In genomic region chr1:180726183-180726582, GRCm38 (mm10) we compare ENCODE assay signal across 8 mouse cellular contexts. TPM values are rescaled to one million over a fixed set of nuclear protein-coding genes. Genes with fewer than 3 reads are reported as not detected.
DNase-seq lines count a peak whose midpoint lies in the region; ATAC-seq and TF ChIP-seq lines count a peak whose summit lies in the region.

No protein-coding gene starts in this region.

- intact Hi-C loops in heart, postnatal 25 days (cut with DNase I): no loop called here

- H3K4me3 ChIP-seq in heart, embryonic 16.5 days (ENCODE audit: low read length): peak overlapping the region; percentile 86
- peak overlapping the region; percentile 98 for H3K4me3 ChIP-seq in forebrain, postnatal 0 days (ENCODE audit: low read depth, low read length)
- H3K4me3 ChIP-seq in liver, embryonic 14.5 days (ENCODE audit: insufficient read depth in 1 of 2, low read depth in 2 of 2, low read length in 2 of 2): peak overlapping the region; percentile 81 to 97
- peak overlapping the region; percentile 73 for H3K4me3 ChIP-seq in neural tube, embryonic 14.5 days (ENCODE audit: low read depth, low read length)

- H3K4me1 ChIP-seq in heart, embryonic 16.5 days (ENCODE audit: control insufficient read depth, insufficient read depth, low read length): peaks cover 31% of the 10 kb centered on the region
- peaks cover 22% of the 10 kb centered on the region; the same call in 1 of the 2 replicates for H3K4me1 ChIP-seq in forebrain, postnatal 0 days (ENCODE audit: insufficient read depth)
- H3K4me1 ChIP-seq in liver, embryonic 14.5 days (replicated peaks; ENCODE audit: control insufficient read depth in 2 of 2, insufficient read depth in 2 of 2, low read length in 1 of 2): peaks cover 40 to 44% of the 10 kb centered on the region in 2 experiments
- peaks cover 24% of the 10 kb centered on the region for H3K4me1 ChIP-seq in neural tube, embryonic 14.5 days (ENCODE audit: control insufficient read depth, insufficient read depth, low read length)

- TF ChIP-seq CTCF in forebrain, postnatal 0 days (IDR thresholded peaks at IDR 0.05; ENCODE audit: low read depth): no peak
- no peak for TF ChIP-seq CTCF in liver, embryonic 14.5 days (IDR thresholded peaks at IDR 0.05; ENCODE audit: low read depth)

- H3K4me2 ChIP-seq in heart, embryonic 16.5 days (ENCODE audit: low read depth, low read length): peak overlapping the region; percentile 91
- peak overlapping the region; percentile 82 for H3K4me2 ChIP-seq in forebrain, postnatal 0 days (ENCODE audit: low read depth)
- peak overlapping the region; percentile 98 for H3K4me2 ChIP-seq in liver, embryonic 14.5 days (ENCODE audit: low read depth)
- peak overlapping the region; percentile 76 for H3K4me2 ChIP-seq in neural tube, embryonic 14.5 days (ENCODE audit: low read depth, low read length)

- no peak for DNase-seq in heart, postnatal 25 days (ENCODE audit: low spot score)
- peak; percentile 37 for DNase-seq in adipocyte (ENCODE audit: low spot score)
- DNase-seq in forebrain, postnatal 0 days: no peak
- DNase-seq in liver, embryonic 14.5 days (ENCODE audit: low read depth in 3 of 3, low spot score in 3 of 3): peak in 1 of 3 experiments; percentile 30
- no peak for DNase-seq in B cell, adult 2 months
- no peak for DNase-seq in thymus, postnatal 14 days

- no peaks in the 10 kb centered on the region for H3K36me3 ChIP-seq in heart, embryonic 16.5 days (ENCODE audit: control insufficient read depth, insufficient read depth)
- no peaks in the 10 kb centered on the region for H3K36me3 ChIP-seq in forebrain, postnatal 0 days (ENCODE audit: insufficient read depth)
- no peaks in the 10 kb centered on the region for H3K36me3 ChIP-seq in liver, embryonic 14.5 days (replicated peaks; ENCODE audit: control insufficient read depth, insufficient read depth, low read depth)
- H3K36me3 ChIP-seq in neural tube, embryonic 14.5 days (ENCODE audit: control insufficient read depth, insufficient read depth, low read length): no peaks in the 10 kb centered on the region

- H3K9me3 ChIP-seq in heart, embryonic 16.5 days (replicated peaks; ENCODE audit: control insufficient read depth, low read length): no peaks in the 10 kb centered on the region
- H3K9me3 ChIP-seq in forebrain, postnatal 0 days (ENCODE audit: low read length): no peaks in the 10 kb centered on the region
- H3K9me3 ChIP-seq in liver, embryonic 14.5 days (ENCODE audit: control insufficient read depth, low read length): no peaks in the 10 kb centered on the region
- no peaks in the 10 kb centered on the region for H3K9me3 ChIP-seq in neural tube, embryonic 14.5 days (ENCODE audit: control insufficient read depth, low read length)

- peak overlapping the region; percentile 94 for H3K27ac ChIP-seq in heart, embryonic 16.5 days (ENCODE audit: low read length)
- peak overlapping the region; percentile 87 for H3K27ac ChIP-seq in forebrain, postnatal 0 days (ENCODE audit: low read depth, low read length)
- H3K27ac ChIP-seq in liver, embryonic 14.5 days: peak overlapping the region; percentile 78
- H3K27ac ChIP-seq in neural tube, embryonic 14.5 days (ENCODE audit: low read depth, low read length): peak overlapping the region; percentile 87

- peak; percentile 63 for ATAC-seq in heart, embryonic 16.5 days (replicated peaks; ENCODE audit: extremely low read depth, insufficient read depth, low FRiP score)
- ATAC-seq in forebrain, postnatal 0 days: peak; percentile 69; the same call in 1 of the 2 replicates
- ATAC-seq in liver, embryonic 14.5 days (ENCODE audit: insufficient read depth): peak; percentile 80
- ATAC-seq in neural tube, embryonic 14.5 days (ENCODE audit: low read depth): peak; percentile 69

- TF ChIP-seq EP300 in liver, embryonic 14.5 days (IDR thresholded peaks at IDR 0.05; ENCODE audit: low read depth): no peak

- WGBS in heart, embryonic 16.5 days: under 1% methylated on average over 42 of the region's 42 CpGs
- 2% methylated on average over 38 of the region's 42 CpGs for WGBS in forebrain, postnatal 0 days
- under 1% methylated on average over 42 of the region's 42 CpGs for WGBS in liver, embryonic 14.5 days (ENCODE audit: insufficient replicate concordance)
- 0% methylated on average over 42 of the region's 42 CpGs for WGBS in neural tube, embryonic 14.5 days

- no peaks in the 10 kb centered on the region for H3K27me3 ChIP-seq in heart, embryonic 16.5 days (ENCODE audit: control insufficient read depth, insufficient read depth, low read length)
- no peaks in the 10 kb centered on the region for H3K27me3 ChIP-seq in forebrain, postnatal 0 days (ENCODE audit: insufficient read depth, low read length)
- H3K27me3 ChIP-seq in liver, embryonic 14.5 days (ENCODE audit: control insufficient read depth, insufficient read depth, low read length): no peaks in the 10 kb centered on the region
- H3K27me3 ChIP-seq in neural tube, embryonic 14.5 days (ENCODE audit: control insufficient read depth, insufficient read depth, low read length): no peaks in the 10 kb centered on the region; the same call in 1 of the 2 replicates

- peak overlapping the region; percentile 99 for H3K9ac ChIP-seq in heart, embryonic 16.5 days (ENCODE audit: low read length)
- peak overlapping the region; percentile 94 for H3K9ac ChIP-seq in forebrain, postnatal 0 days
- H3K9ac ChIP-seq in liver, embryonic 14.5 days (replicated peaks): peak overlapping the region; percentile 87
- peak overlapping the region; percentile 92 for H3K9ac ChIP-seq in neural tube, embryonic 14.5 days (replicated peaks; ENCODE audit: low read depth, low read length)

RNA-seq across cellular contexts. Expression of gene Acbd3, which starts 0.3 kb away (rescaled TPM):
- polyA plus RNA-seq in heart, embryonic 16.5 days (2015; fragmentation: Nextera tagmentation; extraction: Ambion mirVana): 18.3 and 19.2 TPM in 2 replicates
- total RNA-seq in heart, postnatal 25 days (2021): 10 to 100 TPM; 22.6 to 24.8 TPM
- 27.9 and 37.6 TPM in 2 replicates for total RNA-seq in forebrain, postnatal 0 days (2014; rRNA removed)
- 10.6 and 16.1 TPM in 2 replicates for polyA plus RNA-seq in forebrain, postnatal 0 days (2015; fragmentation: Nextera tagmentation; extraction: Ambion mirVana)
- 6.4 and 9.8 TPM in 2 replicates for polyA plus RNA-seq in liver, embryonic 14.5 days (2012; rRNA removed)
- polyA plus RNA-seq in liver, embryonic 14.5 days (2014; fragmentation: Nextera tagmentation; extraction: Ambion mirVana): 7.2 and 8.2 TPM in 2 replicates
- polyA plus RNA-seq in neural tube, embryonic 14.5 days (2014; fragmentation: Nextera tagmentation; extraction: Ambion mirVana): 31.1 and 33.4 TPM in 2 replicates

RNA-seq across cellular contexts. Expression of gene Mixl1, which starts 29.3 kb away (rescaled TPM):
- polyA plus RNA-seq in heart, embryonic 16.5 days (2015; fragmentation: Nextera tagmentation; extraction: Ambion mirVana): 0.24 TPM in 1 of 2 replicates, not detected in the other
- not detected for total RNA-seq in heart, postnatal 25 days (2021)
- total RNA-seq in forebrain, postnatal 0 days (2014; rRNA removed): 0.67 TPM in 1 of 2 replicates, not detected in the other
- 0.10 and 0.38 TPM in 2 replicates for polyA plus RNA-seq in forebrain, postnatal 0 days (2015; fragmentation: Nextera tagmentation; extraction: Ambion mirVana)
- polyA plus RNA-seq in liver, embryonic 14.5 days (2012; rRNA removed): 0.15 and 0.18 TPM in 2 replicates
- 0.18 and 0.30 TPM in 2 replicates for polyA plus RNA-seq in liver, embryonic 14.5 days (2014; fragmentation: Nextera tagmentation; extraction: Ambion mirVana)
- not detected in 2 replicates for polyA plus RNA-seq in neural tube, embryonic 14.5 days (2014; fragmentation: Nextera tagmentation; extraction: Ambion mirVana)
